Mouse (Mus musculus): Measurements from ENCODE around the gene Scarf1. TPM values are rescaled to one million over a fixed set of nuclear protein-coding genes. Genes with fewer than 3 reads are reported as not detected.

The Scarf1 gene
- polyA plus RNA-seq, 1 experiment from 2014 or later: 4.6 TPM

GRCm38 (mm10) chr11:75519834-75520633 lies 6.7 kb downstream of the Scarf1 start:
- Histone ChIP-seq H3K9me3 (no peaks in the 10 kb centered on the region), H3K27me3 (replicated peaks) (no peaks in the 10 kb centered on the region), H3K9ac (no peak overlapping the region), H3K4me2 (no peak overlapping the region), H3K36me3 (replicated peaks) (no peaks in the 10 kb centered on the region), H3K4me3 (no peak overlapping the region), H3K4me1 (no peaks in the 10 kb centered on the region), H3K27ac (no peak overlapping the region)
- no peak for ATAC-seq (replicated peaks)
- 79% methylated on average over 15 of the region's 15 CpGs for WGBS

- H3K4me3 ChIP-seq: no peak overlapping the region
- ATAC-seq (replicated peaks): no peak
- 82% methylated on average over 4 of the region's 4 CpGs for WGBS
Measured at GRCm38 (mm10) chr11:75521609-75522008, 8.3 kb downstream of the Scarf1 start.

GRCm38 (mm10) chr11:75522793-75523192 lies 9.5 kb downstream of the Scarf1 start:
- Histone ChIP-seq H3K4me3 (no peak overlapping the region), H3K27me3 (replicated peaks) (no peaks in the 10 kb centered on the region), H3K27ac (no peak overlapping the region), H3K4me2 (no peak overlapping the region), H3K36me3 (replicated peaks) (no peaks in the 10 kb centered on the region), H3K9me3 (no peaks in the 10 kb centered on the region), H3K9ac (no peak overlapping the region), H3K4me1 (no peaks in the 10 kb centered on the region)
- WGBS: 92% methylated on average over 2 of the region's 2 CpGs
- no peak for ATAC-seq (replicated peaks)

More at GRCm38 (mm10) chr11:75521609-75522008, 8.3 kb downstream of the Scarf1 start:
- H3K9ac ChIP-seq: no peak overlapping the region
- H3K4me1 ChIP-seq: no peaks in the 10 kb centered on the region
- H3K27ac ChIP-seq: no peak overlapping the region
- H3K4me2 ChIP-seq: no peak overlapping the region
- no peaks in the 10 kb centered on the region for H3K27me3 ChIP-seq (replicated peaks)
- no peaks in the 10 kb centered on the region for H3K9me3 ChIP-seq
- no peaks in the 10 kb centered on the region for H3K36me3 ChIP-seq (replicated peaks)

GRCm38 (mm10) chr11:75525531-75526125 lies 12.3 kb downstream of the Scarf1 start:
- Histone ChIP-seq H3K4me3 (no peak overlapping the region), H3K27ac (no peak overlapping the region), H3K4me1 (no peaks in the 10 kb centered on the region), H3K27me3 (replicated peaks) (no peaks in the 10 kb centered on the region), H3K36me3 (replicated peaks) (no peaks in the 10 kb centered on the region), H3K4me2 (no peak overlapping the region), H3K9ac (no peak overlapping the region), H3K9me3 (no peaks in the 10 kb centered on the region)
- no peak for ATAC-seq (replicated peaks)
- 87% methylated on average over 15 of the region's 15 CpGs for WGBS

- H3K27ac ChIP-seq: no peak overlapping the region
- H3K36me3 ChIP-seq (replicated peaks): no peaks in the 10 kb centered on the region
- no peak overlapping the region for H3K9ac ChIP-seq
- no peak for ATAC-seq (replicated peaks)
- H3K4me2 ChIP-seq: no peak overlapping the region
- 85% methylated on average over 6 of the region's 6 CpGs for WGBS
- H3K4me1 ChIP-seq: no peaks in the 10 kb centered on the region
- no peak overlapping the region for H3K4me3 ChIP-seq
- H3K27me3 ChIP-seq (replicated peaks): no peaks in the 10 kb centered on the region
- no peaks in the 10 kb centered on the region for H3K9me3 ChIP-seq
Measured at GRCm38 (mm10) chr11:75526943-75527342, 13.6 kb downstream of the Scarf1 start.

- Histone ChIP-seq H3K9me3 (no peaks in the 10 kb centered on the region), H3K9ac (no peak overlapping the region), H3K27me3 (replicated peaks) (no peaks in the 10 kb centered on the region), H3K4me3 (no peak overlapping the region), H3K27ac (0 out of 2 replicates have a peak overlapping the region, but pooled peaks have one; percentile 98), H3K36me3 (replicated peaks) (no peaks in the 10 kb centered on the region), H3K4me1 (peaks cover 20% of the 10 kb centered on the region), H3K4me2 (no peak overlapping the region)
- ATAC-seq (replicated peaks): no peak
- WGBS: 49% methylated on average over 4 of the region's 4 CpGs
Measured at GRCm38 (mm10) chr11:75529771-75530170, 16.4 kb downstream of the Scarf1 start.

- 0% methylated on average over 10 of the region's 10 CpGs for WGBS
- H3K9me3 ChIP-seq: no peaks in the 10 kb centered on the region
- H3K4me1 ChIP-seq: peaks cover 25% of the 10 kb centered on the region
- H3K4me3 ChIP-seq: peak overlapping the region; percentile 80
- no peaks in the 10 kb centered on the region for H3K36me3 ChIP-seq (replicated peaks)
- peak overlapping the region; percentile 98 for H3K27ac ChIP-seq
- H3K27me3 ChIP-seq (replicated peaks): no peaks in the 10 kb centered on the region
- H3K4me2 ChIP-seq: peak overlapping the region; percentile 90
- ATAC-seq (replicated peaks): no peak; the same call in 1 of the 2 replicates
- H3K9ac ChIP-seq: peak overlapping the region; percentile 88
Measured at GRCm38 (mm10) chr11:75530325-75530724, 17.0 kb downstream of the Scarf1 start.

GRCm38 (mm10) chr11:75530845-75531373 lies 17.6 kb downstream of the Scarf1 start:
- Histone ChIP-seq H3K4me2 (peak overlapping the region; percentile 90), H3K36me3 (replicated peaks) (no peaks in the 10 kb centered on the region), H3K9me3 (no peaks in the 10 kb centered on the region), H3K4me1 (peaks cover 30% of the 10 kb centered on the region), H3K27ac (peak overlapping the region; percentile 98), H3K9ac (peak overlapping the region; percentile 88), H3K4me3 (peak overlapping the region; percentile 80), H3K27me3 (replicated peaks) (no peaks in the 10 kb centered on the region)
- WGBS: under 1% methylated on average over 31 of the region's 31 CpGs
- ATAC-seq (replicated peaks): peak; percentile 53

GRCm38 (mm10) chr11:75531469-75532242 lies 18.3 kb downstream of the Scarf1 start, which contains the start of gene Slc43a2:
TSS of gene Slc43a2 (plus strand) at chr11:75531694.
- no peaks in the 10 kb centered on the region for H3K36me3 ChIP-seq (replicated peaks)
- no peaks in the 10 kb centered on the region for H3K27me3 ChIP-seq (replicated peaks)
- peaks cover 30% of the 10 kb centered on the region for H3K4me1 ChIP-seq
- peak within 1 kb of the TSS; percentile 80 for H3K4me3 ChIP-seq
- no peaks in the 10 kb centered on the region for H3K9me3 ChIP-seq
- peak; percentile 96 for ATAC-seq (replicated peaks)
- H3K9ac ChIP-seq: peak within 1 kb of the TSS; percentile 88
- H3K4me2 ChIP-seq: peak within 1 kb of the TSS; percentile 90
- WGBS: under 1% methylated on average over 56 of the region's 62 CpGs
- peak within 1 kb of the TSS; percentile 98 for H3K27ac ChIP-seq

GRCm38 (mm10) chr11:75532340-75533277 lies 19.3 kb downstream of the Scarf1 start:
- Histone ChIP-seq H3K4me2 (peak overlapping the region; percentile 90), H3K4me1 (peaks cover 37% of the 10 kb centered on the region), H3K9ac (peak overlapping the region; percentile 88), H3K27ac (peak overlapping the region; percentile 98), H3K9me3 (no peaks in the 10 kb centered on the region), H3K27me3 (replicated peaks) (no peaks in the 10 kb centered on the region), H3K36me3 (replicated peaks) (no peaks in the 10 kb centered on the region), H3K4me3 (peak overlapping the region; percentile 80)
- ATAC-seq (replicated peaks): peak; percentile 20
- WGBS: 12% methylated on average over 38 of the region's 38 CpGs

- Histone ChIP-seq H3K4me1 (peaks cover 46% of the 10 kb centered on the region), H3K27me3 (replicated peaks) (no peaks in the 10 kb centered on the region), H3K36me3 (replicated peaks) (no peaks in the 10 kb centered on the region), H3K4me3 (peak overlapping the region; percentile 80), H3K9me3 (no peaks in the 10 kb centered on the region), H3K4me2 (peak overlapping the region; percentile 90), H3K9ac (peak overlapping the region; percentile 88), H3K27ac (peak overlapping the region; percentile 98; the same call in 1 of the 2 replicates)
- 79% methylated on average over 6 of the region's 6 CpGs for WGBS
- no peak for ATAC-seq (replicated peaks)
Measured at GRCm38 (mm10) chr11:75533314-75534015, 20.1 kb downstream of the Scarf1 start.

All from midbrain, embryonic 15.5 days (tissue).